Mouse (Mus musculus) ES-E14 (cell line): ENCODE measurements around the gene Fgd3.

Experiments
- CHD2 ChIP-seq: IDR thresholded peaks from 2 replicates; pipeline ENCODE4 v1.6.1; 2014; ENCODE audit warnings: mild to moderate bottlenecking, low read depth, low read length, inconsistent platforms
- MAFK ChIP-seq: IDR thresholded peaks from 2 replicates; pipeline ENCODE4 v1.6.1; 2014; ENCODE audit warnings: mild to moderate bottlenecking, low read depth, low read length, inconsistent platforms; ENCODE audit not compliant: insufficient read depth
- ZC3H11A ChIP-seq: IDR thresholded peaks from 2 replicates; pipeline ENCODE4 v1.6.1; 2012; ENCODE audit warnings: low read depth, mild to moderate bottlenecking, inconsistent platforms, low read length, borderline replicate concordance
- ZNF384 ChIP-seq: IDR thresholded peaks from 2 replicates; pipeline ENCODE4 v1.6.1; 2012; ENCODE audit warnings: low read depth, low read length, inconsistent platforms

DNA sequence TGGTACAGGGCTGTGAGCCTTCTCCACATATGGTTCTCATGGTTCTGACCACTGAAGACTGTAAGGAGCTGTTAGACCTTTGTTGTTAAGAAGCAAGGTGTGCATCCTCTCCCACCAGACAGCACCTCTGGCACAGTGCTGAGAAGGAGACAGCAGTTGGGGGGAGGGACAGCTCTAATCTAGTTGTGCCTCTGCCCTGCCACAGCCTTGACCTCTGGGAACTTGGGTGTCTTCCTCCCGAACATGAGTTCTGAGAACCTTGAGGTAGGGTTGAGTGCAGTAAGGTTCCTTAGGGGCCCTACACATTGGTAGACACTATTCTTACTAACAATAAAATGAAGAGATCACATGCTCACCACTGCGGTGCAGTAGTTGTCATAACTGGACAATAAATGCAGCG, 38.1 kb upstream of the Fgd3 start:
- no peak for TF ChIP-seq ZC3H11A
- no peak for TF ChIP-seq MAFK
- no peak for TF ChIP-seq ZNF384
- no peak for TF ChIP-seq CHD2
